Mouse (Mus musculus): ENCODE measurements around the gene Camsap3.
A peak's percentile ranks its signal among the peaks of the same experiment; 100 is the strongest.
"Not testable (repeated sequence)": the region's sequence is repeated elsewhere in the genome, so short reads cannot be mapped to it uniquely, and the experiment has no call there.

Gene Camsap3

DNA sequence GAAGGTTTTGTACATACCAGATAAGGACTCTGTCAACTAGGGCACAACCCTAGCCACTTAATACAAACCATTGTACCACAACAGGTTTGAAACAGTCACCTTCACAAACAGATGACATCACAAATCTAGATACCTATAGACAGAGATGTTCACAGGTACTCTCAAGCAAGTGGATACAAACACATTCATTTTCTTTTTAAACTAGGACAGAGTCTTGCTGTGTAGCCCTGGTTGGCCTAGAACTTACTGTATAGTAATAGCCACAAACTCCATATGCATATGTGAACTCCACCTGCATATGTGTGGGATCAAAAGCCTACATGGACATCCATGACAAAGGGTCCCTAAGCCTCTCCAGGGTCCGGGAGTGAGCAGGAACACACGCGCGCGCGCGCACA lies at the start of gene Camsap3:
Gene Camsap3 (plus strand): TSS at position 301 of the 398 bp plus-strand sequence.
- DNase-seq, result no peak

DNA sequence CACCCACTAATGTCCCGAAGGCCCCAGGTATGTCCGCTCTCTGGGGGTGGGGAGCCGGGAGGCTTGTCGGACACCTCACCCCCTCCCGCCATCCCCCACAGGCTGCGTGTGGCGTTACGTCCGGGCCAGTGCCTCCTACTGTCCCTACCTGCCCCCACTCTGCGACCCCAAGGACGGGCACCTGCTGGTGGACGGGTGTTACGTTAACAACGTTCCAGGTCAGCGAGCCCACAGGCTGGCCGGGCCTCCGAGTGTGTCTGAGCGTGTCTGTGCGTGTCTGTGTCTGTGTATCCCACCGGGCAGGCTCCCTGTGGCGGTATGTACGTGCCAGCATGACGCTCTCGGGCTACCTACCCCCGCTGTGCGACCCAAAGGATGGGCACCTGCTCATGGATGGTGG lies 49.4 kb upstream of the Camsap3 start:
- no peak for DNase-seq

DNA sequence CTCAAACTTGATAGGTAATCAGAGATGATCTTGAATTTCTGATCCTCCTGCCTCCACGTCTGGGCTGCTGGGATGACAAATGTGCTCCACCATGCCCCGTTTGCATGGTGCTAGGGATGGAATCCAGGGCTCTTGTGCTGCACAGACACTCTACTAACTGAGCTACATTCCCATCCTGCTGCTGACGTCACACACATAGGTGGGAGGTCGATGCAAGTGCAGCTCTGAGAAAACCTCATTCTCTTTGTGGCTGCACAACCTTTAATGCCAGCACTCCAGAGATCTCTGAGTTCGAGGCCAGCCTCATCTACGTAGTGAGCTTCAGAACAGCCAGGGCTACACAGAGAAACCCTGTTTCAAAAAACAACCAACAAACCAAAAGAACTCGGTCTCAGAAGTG lies 47.9 kb upstream of the Camsap3 start:
- DNase-seq, result no peak

DNA sequence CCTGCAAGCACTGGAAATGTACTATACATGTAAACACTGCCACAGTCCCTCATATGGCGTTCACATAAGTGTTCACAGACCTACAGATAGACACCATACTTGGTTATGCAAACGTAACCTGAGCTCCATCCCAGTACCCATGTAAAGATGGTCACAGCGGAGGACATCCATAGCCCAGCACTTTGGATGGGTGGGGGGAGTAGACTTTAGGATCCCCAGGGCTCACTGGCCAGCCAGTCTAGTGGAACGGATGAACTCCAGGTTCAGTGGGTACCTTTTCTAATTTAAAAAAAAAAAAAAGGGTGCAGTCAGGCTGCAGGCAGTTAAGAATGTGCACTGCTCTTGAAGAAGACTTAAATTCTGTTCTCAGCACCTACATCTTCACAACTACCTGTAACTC lies 47.0 kb upstream of the Camsap3 start:
- no peak for DNase-seq

GRCm38 (mm10) chr8:3546511-3546910 lies 40.6 kb upstream of the Camsap3 start:
- DNase-seq, result no peak

GRCm38 (mm10) chr8:3552240-3552639 lies 34.9 kb upstream of the Camsap3 start:
- no peak for DNase-seq

DNA sequence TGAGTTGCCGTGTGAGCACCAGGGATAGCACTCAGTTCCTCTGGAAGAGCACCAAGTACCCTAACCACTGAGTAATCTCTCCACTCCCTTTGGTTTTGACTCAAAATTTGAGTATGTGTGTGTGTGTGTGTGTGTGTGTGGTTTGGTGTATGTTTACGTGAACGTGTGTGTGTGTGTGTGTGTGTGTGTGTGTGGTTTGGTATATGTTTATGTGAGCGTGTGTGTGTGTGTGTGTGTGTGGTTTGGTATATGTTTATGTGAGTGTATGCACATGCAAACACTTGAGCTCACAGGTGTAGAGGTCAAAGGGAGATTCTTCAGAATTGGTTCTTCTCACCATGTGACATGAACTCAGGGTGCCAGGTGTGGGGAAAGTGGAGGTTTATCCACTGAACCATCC lies 31.0 kb upstream of the Camsap3 start:
- DNase-seq, result no peak

GRCm38 (mm10) chr8:3567641-3568371 lies 19.3 kb upstream of the Camsap3 start, which contains the start of gene C330021F23Rik:
Gene C330021F23Rik (plus strand): TSS chr8:3567990.
- DNase-seq, result peak; percentile 70

DNA sequence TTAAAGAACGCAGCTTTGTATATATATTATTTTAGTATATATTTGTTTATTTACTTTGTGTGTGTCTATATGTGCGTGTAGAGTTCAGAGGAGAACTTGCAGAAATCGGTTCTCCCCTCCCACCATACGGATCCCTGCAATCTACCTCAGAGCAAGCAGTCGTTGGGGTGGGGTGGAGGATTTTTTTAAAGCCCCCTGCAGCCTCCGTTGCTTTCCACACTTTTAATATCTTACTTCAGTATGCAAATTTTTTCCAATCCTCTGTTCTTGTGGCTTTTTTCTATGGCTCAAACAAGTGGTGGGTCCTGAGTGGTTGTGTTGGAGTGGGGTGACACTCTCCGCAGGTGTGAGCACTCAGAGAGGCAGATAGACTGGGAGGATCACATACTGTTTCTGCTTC lies 18.7 kb upstream of the Camsap3 start:
- no peak for DNase-seq

DNA sequence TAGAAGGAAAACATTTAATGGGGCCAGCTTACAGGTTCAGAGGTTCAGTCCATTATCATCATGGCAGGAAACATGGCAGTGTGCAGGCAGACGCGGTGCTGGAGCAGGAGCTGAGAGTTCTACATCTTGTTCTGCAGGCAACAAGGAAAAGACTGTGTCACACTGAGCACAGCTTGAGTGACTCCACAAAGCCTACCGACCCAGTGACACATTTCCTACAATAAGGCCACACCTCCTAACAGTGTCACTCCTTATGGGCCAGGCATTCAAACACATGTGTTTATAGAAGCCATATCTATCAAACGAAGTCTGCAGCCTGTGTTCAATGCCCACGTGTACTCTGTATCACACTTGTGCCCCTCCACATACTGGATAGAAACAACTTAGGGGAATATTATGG lies 17.3 kb upstream of the Camsap3 start:
- DNase-seq, result no peak

- DNase-seq, result no peak
Measured at GRCm38 (mm10) chr8:3574546-3574945, 12.5 kb upstream of the Camsap3 start.

DNA sequence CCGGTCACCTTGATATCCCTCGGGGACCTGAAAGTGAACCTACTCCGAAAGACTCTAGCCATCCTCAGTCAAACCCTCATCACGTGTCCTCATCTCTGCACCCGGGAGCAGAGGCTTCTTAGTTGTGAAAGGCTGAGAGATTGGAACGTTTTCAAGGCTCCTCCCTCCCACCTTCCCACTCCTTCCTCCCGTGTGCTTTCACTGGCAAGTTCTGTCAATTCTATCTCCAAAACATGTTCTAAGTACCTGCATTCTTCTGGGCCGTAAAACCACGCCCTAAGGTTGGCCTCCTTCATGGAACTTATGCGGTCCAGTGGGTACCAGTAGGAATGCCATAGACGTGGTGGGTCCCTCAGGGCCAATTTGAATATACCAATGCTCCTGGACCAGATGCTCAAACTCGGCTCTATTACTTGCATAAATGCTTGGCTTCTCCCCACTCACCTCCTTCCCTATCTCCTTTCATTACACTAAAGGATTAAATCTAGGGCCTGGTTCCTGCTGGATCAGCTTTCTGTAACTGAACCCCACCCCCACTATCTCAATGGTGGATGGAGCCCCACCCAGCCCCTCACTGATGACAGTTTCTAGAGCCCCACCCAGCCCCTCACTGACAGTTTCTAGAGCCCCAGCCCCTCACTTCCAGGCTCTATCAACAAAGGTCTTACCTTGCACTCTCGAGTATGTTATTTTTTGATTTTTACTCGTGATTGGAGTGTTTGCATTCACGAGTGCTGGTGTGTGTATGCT lies 10.7 kb upstream of the Camsap3 start:
- no peak for DNase-seq

DNA sequence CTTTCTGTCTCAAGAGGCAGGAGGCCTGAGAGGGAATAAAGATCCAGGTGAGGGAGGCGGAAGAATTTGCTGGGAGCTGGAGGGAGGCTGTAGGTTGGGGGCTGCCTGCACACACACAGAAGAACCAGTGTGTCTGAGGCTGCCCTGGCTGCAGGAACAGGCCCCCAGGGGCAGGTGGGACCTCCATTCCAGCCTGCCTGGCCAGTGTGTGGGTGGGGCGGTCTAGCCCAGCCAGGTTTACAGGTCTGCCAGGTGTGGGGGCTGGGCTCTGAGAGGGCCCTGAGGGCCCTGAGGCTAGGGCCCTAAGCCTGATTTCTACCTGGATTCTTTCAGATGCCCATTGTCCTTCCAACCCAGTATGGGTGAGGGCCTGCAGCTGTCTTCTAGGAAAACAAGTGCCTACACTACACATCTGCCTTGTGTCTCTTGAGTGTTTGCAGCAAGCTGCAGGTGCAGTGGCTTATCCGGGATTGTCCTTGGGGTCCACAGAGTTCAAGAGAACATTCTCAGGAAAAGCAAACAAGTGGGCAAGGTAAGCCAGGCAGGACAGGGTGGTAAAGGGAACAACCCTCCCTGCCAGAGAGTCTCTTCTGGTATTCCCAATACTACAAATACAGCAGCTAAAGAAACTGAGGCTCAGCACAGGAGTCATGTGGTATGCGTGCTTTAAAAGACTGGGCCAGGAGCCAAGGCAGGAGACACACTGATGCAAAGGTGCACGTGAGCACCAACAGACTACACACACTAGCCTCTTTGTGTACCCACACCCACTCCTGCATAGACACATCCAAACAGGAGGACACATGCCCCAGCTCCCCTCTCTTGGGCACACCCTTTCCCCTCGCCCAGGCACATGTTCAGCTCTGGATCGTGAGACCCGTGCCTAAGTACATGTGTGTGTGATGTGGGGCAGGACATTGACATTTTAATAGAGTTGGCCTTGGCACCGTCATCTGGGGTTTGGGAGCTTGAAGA lies 7.4 kb upstream of the Camsap3 start:
- no peak for DNase-seq

DNA sequence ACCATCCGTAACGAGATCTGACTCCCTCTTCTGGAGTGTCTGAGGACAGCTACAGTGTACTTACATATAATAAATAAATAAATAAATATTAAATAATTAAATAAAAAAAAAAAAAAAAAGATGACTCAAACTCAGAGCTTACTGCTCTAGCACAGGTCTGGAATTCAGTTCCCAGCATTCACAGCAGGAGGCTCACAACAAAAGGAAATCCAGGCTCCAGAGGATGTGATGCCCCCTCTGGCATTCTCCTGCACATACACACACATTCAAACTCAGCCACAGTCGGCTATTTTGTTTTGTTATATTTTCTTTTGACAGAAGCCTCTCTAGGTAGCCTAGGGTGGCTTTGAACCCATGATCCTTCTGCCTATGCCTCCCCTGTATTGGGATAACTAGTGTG lies 5.1 kb upstream of the Camsap3 start:
- DNase-seq, result not testable (repeated sequence)

GRCm38 (mm10) chr8:3586452-3586851 lies 641 bp upstream of the Camsap3 start:
- no peak for DNase-seq

GRCm38 (mm10) chr8:3587391-3588257 lies 531 bp downstream of the Camsap3 start:
- peak; percentile 81 for DNase-seq

GRCm38 (mm10) chr8:3588258-3588633 lies 1.2 kb downstream of the Camsap3 start:
- DNase-seq, result peak; percentile 38

DNA sequence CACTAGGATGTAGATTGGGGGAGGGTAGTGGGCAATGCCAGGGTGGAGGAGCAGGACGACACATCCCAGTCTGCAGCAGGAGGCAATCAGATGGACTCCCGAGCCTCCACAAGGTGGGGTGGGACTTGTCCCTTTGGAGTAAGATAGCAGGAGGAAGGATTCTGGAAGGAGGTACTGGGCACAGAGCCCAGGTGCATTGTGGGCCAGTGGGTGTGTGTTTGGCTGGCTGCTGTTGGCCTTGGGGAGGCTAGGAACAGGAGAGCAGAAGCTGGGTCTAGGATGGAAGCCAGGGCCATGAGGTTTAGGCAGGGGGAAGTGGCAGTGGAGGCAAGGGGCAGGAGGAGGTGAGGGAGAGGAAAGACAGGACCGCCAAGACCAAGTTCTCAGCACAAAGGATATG lies 6.4 kb downstream of the Camsap3 start:
- DNase-seq, result no peak

GRCm38 (mm10) chr8:3594466-3594865 lies 7.4 kb downstream of the Camsap3 start:
- DNase-seq, result no peak

GRCm38 (mm10) chr8:3598054-3598453 lies 11.0 kb downstream of the Camsap3 start:
- DNase-seq, result no peak

GRCm38 (mm10) chr8:3599219-3599618 lies 12.1 kb downstream of the Camsap3 start:
- DNase-seq, result no peak

- DNase-seq, result no peak
Measured at GRCm38 (mm10) chr8:3600401-3600800, 13.3 kb downstream of the Camsap3 start.
